Mouse (Mus musculus) adrenal gland, postnatal 4 days (tissue): Measurements from ENCODE around the gene Lrrc18. TPM values are rescaled to one million over a fixed set of nuclear protein-coding genes. Genes with fewer than 3 reads are reported as not detected.

Experiments used
- DNase-seq, 2 experiments: peaks; one replicate each; pipeline ENCODE4 v3.0.0; 2021 to 2022; ENCODE audit warnings: low spot score in 2 of 2, mixed read lengths in 2 of 2
- total RNA-seq, 2 experiments: library from RNA; stranded (reverse); gene quantifications; 2 replicates each; pipeline ENCODE4 v1.2.3; 2021

Gene Lrrc18
- total RNA-seq, 2 experiments from 2014 or later: 0.39 to 0.73 TPM

GRCm38 (mm10) chr14:33045217-33045616 lies 54.0 kb downstream of the Lrrc18 start:
- no peak for DNase-seq

GRCm38 (mm10) chr14:33053441-33053840 lies 62.3 kb downstream of the Lrrc18 start:
- DNase-seq: no peak

GRCm38 (mm10) chr14:33058881-33059660 lies 67.9 kb downstream of the Lrrc18 start:
- no peak for DNase-seq

GRCm38 (mm10) chr14:33062996-33063395 lies 71.8 kb downstream of the Lrrc18 start:
- DNase-seq: no peak

Other genes with a start within 250 kb of the Lrrc18 start
- 1 to 10 TPM in 1 of 2 experiments, under 1 TPM in 1; 0.73 to 1.2 TPM for gene Tmem273, start 205.4 kb upstream of the Lrrc18 start, total RNA-seq
- gene Fam170b, start 157.4 kb upstream of the Lrrc18 start, total RNA-seq: not detected
- gene Vstm4, start 134.6 kb upstream of the Lrrc18 start, total RNA-seq: 10 to 100 TPM; 35.3 to 40.6 TPM
- gene Wdfy4, start 194.1 kb downstream of the Lrrc18 start, total RNA-seq: 1 to 10 TPM; 2.8 to 5.9 TPM
- 1 to 10 TPM; 8.7 to 9.7 TPM for gene Arhgap22, start 222.6 kb downstream of the Lrrc18 start, total RNA-seq